Mouse (Mus musculus): Measurements from ENCODE around the gene Glud1.

DNA sequence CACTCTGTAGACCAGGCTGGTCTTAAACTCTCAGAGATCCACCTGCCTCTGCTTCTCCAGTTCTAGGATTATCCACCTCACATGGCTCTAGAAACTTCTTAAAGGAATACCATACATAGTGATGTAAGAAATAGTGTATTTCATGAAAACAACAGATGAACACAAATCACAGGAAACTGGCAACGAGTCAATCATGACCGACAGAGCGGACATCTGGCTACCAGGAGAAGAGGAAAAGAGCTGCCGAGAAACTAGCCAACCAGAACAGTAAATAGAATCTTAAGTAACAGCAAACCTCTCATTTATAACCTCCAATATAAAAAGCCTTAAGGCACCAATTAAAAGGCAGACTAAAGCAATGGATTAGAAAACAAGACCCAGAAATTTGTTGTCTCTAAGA is 30.8 kb upstream of the Glud1 start:
- TF ChIP-seq CTCF (conservative IDR thresholded peaks at IDR 0.05; ENCODE audit: insufficient read depth, insufficient read length, low read depth, low read length) = no peak
- TF ChIP-seq POLR2A (IDR thresholded peaks at IDR 0.05; ENCODE audit: low read depth, low read length) = no peak
